Mouse (Mus musculus) bone marrow, adult 2 months (tissue): ENCODE data around the gene Prol1.

ENCODE experiments used
- CTCF ChIP-seq: fragments of 200-500 bp; IDR thresholded peaks from 2 replicates; pipeline ENCODE4 v1.5.1; 2011; ENCODE audit warnings: low read length, control low read depth; ENCODE audit not compliant: control insufficient read depth, insufficient read depth
- POLR2A ChIP-seq: fragments of 200-500 bp; IDR thresholded peaks from 2 replicates; pipeline ENCODE4 v1.6.1; 2011; ENCODE audit warnings: low read depth, mild to moderate bottlenecking, control low read depth, low read length, borderline replicate concordance; ENCODE audit not compliant: control insufficient read depth

DNA sequence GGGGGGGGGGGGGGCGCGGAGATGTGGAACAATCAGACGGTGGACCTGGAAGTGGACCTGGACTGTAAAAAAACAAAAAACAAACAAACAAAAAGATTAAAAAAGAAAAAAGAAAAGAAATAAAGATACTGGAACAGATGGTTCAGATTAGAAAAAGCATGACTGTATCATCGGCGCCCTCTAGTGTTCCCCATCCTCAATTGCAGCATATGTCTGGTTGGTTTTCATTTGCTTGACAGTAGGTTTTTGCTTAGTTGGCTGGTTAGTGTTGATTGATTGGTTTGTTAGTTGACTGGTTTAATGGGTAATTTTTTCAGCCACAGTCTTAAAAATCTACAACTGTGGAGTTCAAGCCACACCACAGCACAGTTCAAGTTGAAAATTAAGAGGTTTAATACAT, 47.7 kb downstream of the Prol1 start:
- no peak for TF ChIP-seq CTCF
- no peak for TF ChIP-seq POLR2A
